Mouse (Mus musculus): ENCODE data around the gene Srpr.

- TF ChIP-seq CTCF (IDR thresholded peaks at IDR 0.05; ENCODE audit: low read depth) (no peak), EP300 (IDR thresholded peaks at IDR 0.05; ENCODE audit: low read depth) (no peak)
These were observed 4.4 kb downstream of the Srpr start for GRCm38 (mm10) chr9:35204421-35204820.
